Mouse (Mus musculus) mouse embryonic stem cell (cell line): ENCODE results near the gene Myo9b.

Experiments
- in situ Hi-C, 2 experiments: fragments of 300-500 bp; cut with MboI; formaldehyde crosslinking; loops; 1 replicate in 1 of 2; 3 replicates in 1 of 2; pipeline ENCODE4 v1.14.3; 2019 to 2020; ENCODE audit warnings: low sequenced_read_pairs in 2 of 2, low pct_unique_long_range_greater_than_20kb in 1 of 2, mixed read lengths in 1 of 2; ENCODE audit not compliant: unreplicated experiment in 1 of 2

Gene Myo9b

GRCm38 (mm10) chr8:71379008-71379407, 106.5 kb downstream of the Myo9b start:
- in situ Hi-C loops = no loop called here

- in situ Hi-C loops = no loop called here
These were observed 107.1 kb downstream of the Myo9b start for GRCm38 (mm10) chr8:71379512-71380075.

GRCm38 (mm10) chr8:71380178-71381171, 108.0 kb downstream of the Myo9b start:
- in situ Hi-C loops = no loop called here

GRCm38 (mm10) chr8:71381421-71381970, 109.0 kb downstream of the Myo9b start, which contains the start of gene Nr2f6:
TSS of gene Nr2f6 (minus strand) at chr8:71381960.
- in situ Hi-C loops = no loop called here

GRCm38 (mm10) chr8:71381971-71382961, 109.8 kb downstream of the Myo9b start:
- in situ Hi-C loops = no loop called here

- in situ Hi-C loops = no loop called here
These were observed 110.9 kb downstream of the Myo9b start for GRCm38 (mm10) chr8:71383396-71383795.

- in situ Hi-C loops = no loop called here
These were observed 111.3 kb downstream of the Myo9b start for GRCm38 (mm10) chr8:71383860-71384259.

GRCm38 (mm10) chr8:71385212-71385835, 112.8 kb downstream of the Myo9b start:
- in situ Hi-C loops = no loop called here

- in situ Hi-C loops = no loop called here
These were observed 115.8 kb downstream of the Myo9b start for GRCm38 (mm10) chr8:71388267-71388666.

- in situ Hi-C loops = no loop called here
These were observed 119.2 kb downstream of the Myo9b start for GRCm38 (mm10) chr8:71391696-71392095.

- in situ Hi-C loops = no loop called here
These were observed 119.9 kb downstream of the Myo9b start for GRCm38 (mm10) chr8:71392391-71392790.

GRCm38 (mm10) chr8:71392871-71393270, 120.4 kb downstream of the Myo9b start:
- in situ Hi-C loops = no loop called here

GRCm38 (mm10) chr8:71394481-71394880, 122.0 kb downstream of the Myo9b start:
- in situ Hi-C loops = no loop called here

- in situ Hi-C loops = no loop called here
These were observed 122.6 kb downstream of the Myo9b start for GRCm38 (mm10) chr8:71395071-71395470.

- in situ Hi-C loops = no loop called here
These were observed 123.1 kb downstream of the Myo9b start, which contains the start of gene Ushbp1 for GRCm38 (mm10) chr8:71395629-71396028. TSS of gene Ushbp1 (minus strand) at chr8:71395802.

- in situ Hi-C loops = no loop called here
These were observed 124.3 kb downstream of the Myo9b start, which contains the start of gene Babam1 for GRCm38 (mm10) chr8:71396639-71397305. TSS of gene Babam1 (plus strand) at chr8:71396861.

GRCm38 (mm10) chr8:71397701-71398100, 125.2 kb downstream of the Myo9b start:
- in situ Hi-C loops = no loop called here
